Mouse (Mus musculus) MEL (cell line): ENCODE results near the gene Nckap5l.

Source experiments
- CTCF ChIP-seq, 3 experiments: IDR thresholded peaks in 2 of 3; conservative IDR thresholded peaks in 1 of 3; 2 replicates each; pipeline ENCODE4 v1.5.1; 2011 to 2012; ENCODE audit warnings: low read length in 3 of 3, low read depth in 2 of 3, mild to moderate bottlenecking in 2 of 3, improper control_type of control experiment in 1 of 3, inconsistent platforms in 1 of 3, mixed read lengths in 1 of 3, moderate library complexity in 1 of 3; ENCODE audit not compliant: control insufficient read depth in 1 of 3, insufficient read depth in 1 of 3, poor library complexity in 1 of 3, severe bottlenecking in 1 of 3
- E2F4 ChIP-seq: IDR thresholded peaks from 2 replicates; pipeline ENCODE4 v1.6.1; 2011; ENCODE audit warnings: low read depth, low read length, improper control_type of control experiment, borderline replicate concordance
- EP300 ChIP-seq, 2 experiments: IDR thresholded peaks; 2 replicates each; pipeline ENCODE4 v1.6.1; 2011; ENCODE audit warnings: improper control_type of control experiment in 2 of 2, low read length in 2 of 2, low read depth in 1 of 2, mild to moderate bottlenecking in 1 of 2
- JUND ChIP-seq: IDR thresholded peaks from 2 replicates; pipeline ENCODE4 v1.6.1; 2011; ENCODE audit warnings: low read depth, mild to moderate bottlenecking, improper control_type of control experiment, low read length
- NELFE ChIP-seq: IDR thresholded peaks from 2 replicates; pipeline ENCODE4 v1.6.1; 2011; ENCODE audit warnings: low read depth, low read length, improper control_type of control experiment
- NRF1 ChIP-seq: IDR thresholded peaks from 2 replicates; pipeline ENCODE4 v1.6.1; 2014; ENCODE audit warnings: low read depth, mild to moderate bottlenecking, inconsistent platforms, low read length, improper control_type of control experiment, moderate library complexity; ENCODE audit not compliant: poor library complexity, insufficient read depth, severe bottlenecking
- POLR2A ChIP-seq, 2 experiments: IDR thresholded peaks; 2 replicates each; pipeline ENCODE4 v1.6.1; 2011 to 2012; ENCODE audit warnings: low read length in 2 of 2, mild to moderate bottlenecking in 2 of 2, control low read depth in 1 of 2, improper control_type of control experiment in 1 of 2, low read depth in 1 of 2, moderate library complexity in 1 of 2; ENCODE audit not compliant: control insufficient read depth in 1 of 2, insufficient read depth in 1 of 2, poor library complexity in 1 of 2
- USF1 ChIP-seq: IDR thresholded peaks from 2 replicates; pipeline ENCODE4 v1.6.1; 2014; ENCODE audit warnings: low read depth, mild to moderate bottlenecking, inconsistent platforms, low read length, improper control_type of control experiment, moderate library complexity
- ZC3H11A ChIP-seq: IDR thresholded peaks from 2 replicates; pipeline ENCODE4 v1.6.1; 2012; ENCODE audit warnings: low read depth, mild to moderate bottlenecking, inconsistent platforms, low read length, improper control_type of control experiment
- ZKSCAN1 ChIP-seq: IDR thresholded peaks from 2 replicates; pipeline ENCODE4 v1.6.1; 2012; ENCODE audit warnings: low read depth, mild to moderate bottlenecking, inconsistent platforms, low read length, improper control_type of control experiment, moderate library complexity

- TF ChIP-seq E2F4 (no peak), POLR2A (IDR thresholded peaks at IDR 0.05; ENCODE audit: control insufficient read depth in 1 of 2, insufficient read depth in 1 of 2, low read depth in 1 of 2, low read length in 2 of 2, poor library complexity in 1 of 2) (no peak), USF1 (no peak), CTCF (IDR thresholded peaks at IDR 0.05 in 2 of 3, conservative IDR thresholded peaks at IDR 0.05 in 1 of 3; ENCODE audit: control insufficient read depth in 1 of 3, insufficient read depth in 1 of 3, low read depth in 2 of 3, low read length in 3 of 3, poor library complexity in 1 of 3, severe bottlenecking in 1 of 3) (no peak), EP300 (IDR thresholded peaks at IDR 0.05; ENCODE audit: low read depth in 1 of 2, low read length in 2 of 2) (no peak), NELFE (no peak), JUND (no peak), ZKSCAN1 (peak; percentile 63; the same call in 1 of the 2 replicates), ZC3H11A (no peak), NRF1 (no peak)
Observed at GRCm38 (mm10) chr15:99453153-99453900, 4.2 kb downstream of the Nckap5l start.
